Mouse (Mus musculus): ENCODE data around the gene Sspo.

GRCm38 (mm10) chr6:48546858-48547257 lies 98.8 kb downstream of the Sspo start:
- TF ChIP-seq POLR2A (IDR thresholded peaks at IDR 0.05; ENCODE audit: extremely low read depth, insufficient read depth, low read length): no peak
- no peak for TF ChIP-seq CTCF (IDR thresholded peaks at IDR 0.05; ENCODE audit: low read depth, low read length)

All from liver, adult 2 months (tissue).